Comparison of ENCODE assay signal across 8 mouse cellular contexts in genomic region chr13:44476901-44477300, GRCm38 (mm10).
DNase-seq lines count a peak whose midpoint lies in the region; ATAC-seq and TF ChIP-seq lines count a peak whose summit lies in the region.
"Had no signal": no experiment of that assay in that cellular context is flagged by ENCODE, and none has a peak within 500 bp of the region (broad histone marks: within the 10 kb centered on the region; RNA-seq: fewer than 3 reads in every experiment).

No protein-coding gene starts in this region.

- H3K4me2 ChIP-seq in intestine, postnatal 0 days (replicated peaks; ENCODE audit: low read depth), result no peak overlapping the region; the same call in 1 of the 2 replicates
- H3K4me2 ChIP-seq in lung, embryonic 16.5 days (ENCODE audit: low read depth, low read length), result peak overlapping the region; percentile 40

- no peak overlapping the region for H3K27ac ChIP-seq in intestine, postnatal 0 days (ENCODE audit: low read depth, low read length)
- H3K27ac ChIP-seq in lung, embryonic 16.5 days (ENCODE audit: low read length), result peak overlapping the region; percentile 68

- WGBS in intestine, postnatal 0 days, result 44% methylated on average over 8 of the region's 8 CpGs
- WGBS in lung, embryonic 16.5 days, result 19% methylated on average over 8 of the region's 8 CpGs

- peak; percentile 47; the same call in 1 of the 2 replicates for ATAC-seq in intestine, postnatal 0 days
- ATAC-seq in lung, embryonic 16.5 days (ENCODE audit: low read depth), result peak; percentile 78
- ATAC-seq in activated CD4-positive, CD25-positive, alpha-beta regulatory T cell, adult 4 months, result no peak
- ATAC-seq: Patski had no signal

- H3K9ac ChIP-seq in intestine, postnatal 0 days (ENCODE audit: low read depth, low read length), result no peak overlapping the region
- H3K9ac ChIP-seq in lung, embryonic 16.5 days (ENCODE audit: low read length), result peak overlapping the region; percentile 57

- no peaks in the 10 kb centered on the region for H3K9me3 ChIP-seq in intestine, postnatal 0 days (ENCODE audit: control insufficient read depth)
- H3K9me3 ChIP-seq in lung, embryonic 16.5 days (ENCODE audit: control insufficient read depth, low read length), result no peaks in the 10 kb centered on the region

- no peaks in the 10 kb centered on the region for H3K4me1 ChIP-seq in intestine, postnatal 0 days (replicated peaks; ENCODE audit: control insufficient read depth, insufficient read depth, low read length)
- H3K4me1 ChIP-seq in lung, embryonic 16.5 days (replicated peaks; ENCODE audit: control insufficient read depth, insufficient read depth, low read length), result peaks cover 13% of the 10 kb centered on the region

- no peaks in the 10 kb centered on the region for H3K36me3 ChIP-seq in intestine, postnatal 0 days (ENCODE audit: control insufficient read depth, insufficient read depth)
- H3K36me3 ChIP-seq in lung, embryonic 16.5 days (ENCODE audit: control insufficient read depth, insufficient read depth, low read length), result no peaks in the 10 kb centered on the region

- no peak for TF ChIP-seq CTCF in intestine, postnatal 0 days (IDR thresholded peaks at IDR 0.05; ENCODE audit: low read depth)

- peak; percentile 26 for DNase-seq in adrenal gland, postnatal 25 days
- DNase-seq in gastrocnemius, adult 18-20 months (ENCODE audit: low spot score), result peak; percentile 55
- no peak for DNase-seq in cerebellum, postnatal 10 days
- no peak for DNase-seq in thymus, postnatal 14 days

- no peak overlapping the region for H3K4me3 ChIP-seq in intestine, postnatal 0 days (ENCODE audit: low read depth, low read length)
- H3K4me3 ChIP-seq in lung, embryonic 16.5 days (ENCODE audit: low read length), result 0 out of 2 replicates have a peak overlapping the region, but pooled peaks have one; percentile 12

- H3K27me3 ChIP-seq in intestine, postnatal 0 days (replicated peaks; ENCODE audit: control insufficient read depth, insufficient read depth, low read length), result no peaks in the 10 kb centered on the region
- no peaks in the 10 kb centered on the region; the same call in 1 of the 2 replicates for H3K27me3 ChIP-seq in lung, embryonic 16.5 days (ENCODE audit: control insufficient read depth, insufficient read depth, low read depth, low read length)

Comparison
In these comparisons a context has a peak if more than half of its experiments do, and no peak if none do; other contexts are left out.
1. DNase-seq: peak in adrenal gland, postnatal 25 days (single experiment) and gastrocnemius, adult 18-20 months (single experiment); none in cerebellum, postnatal 10 days (0 of 2) and thymus, postnatal 14 days (single experiment).